Mouse (Mus musculus) brain, embryonic 18.5 days (tissue): Measurements from ENCODE around the gene Tex33.

Source experiments
- DNase-seq: peaks from one replicate; pipeline ENCODE4 v3.0.0-alpha.2; 2012; ENCODE audit warnings: low read depth, low spot score

Tex33 gene

DNA sequence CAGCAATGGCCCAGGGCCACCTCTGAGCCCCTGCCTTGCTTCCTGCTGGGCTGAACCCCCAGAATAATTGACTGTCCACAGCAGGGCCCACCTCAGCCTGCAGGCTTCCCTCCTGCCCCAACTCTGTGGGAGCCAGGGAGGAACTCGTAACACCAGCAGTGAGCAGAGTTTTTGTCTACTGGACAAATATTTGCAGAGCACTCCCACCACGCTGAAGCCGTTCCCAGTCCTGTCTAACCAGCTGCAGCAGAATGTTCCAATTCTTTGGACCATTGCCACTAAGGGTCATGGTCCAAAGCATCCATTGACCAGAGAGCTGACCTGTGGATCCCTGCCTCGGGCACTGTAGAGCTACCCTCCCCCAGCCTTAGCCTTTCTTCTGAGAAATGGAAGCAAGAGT is 21.2 kb upstream of the Tex33 start:
- DNase-seq: no peak

- DNase-seq: no peak
Observed at GRCm38 (mm10) chr15:78414157-78414556, 18.4 kb upstream of the Tex33 start.

DNA sequence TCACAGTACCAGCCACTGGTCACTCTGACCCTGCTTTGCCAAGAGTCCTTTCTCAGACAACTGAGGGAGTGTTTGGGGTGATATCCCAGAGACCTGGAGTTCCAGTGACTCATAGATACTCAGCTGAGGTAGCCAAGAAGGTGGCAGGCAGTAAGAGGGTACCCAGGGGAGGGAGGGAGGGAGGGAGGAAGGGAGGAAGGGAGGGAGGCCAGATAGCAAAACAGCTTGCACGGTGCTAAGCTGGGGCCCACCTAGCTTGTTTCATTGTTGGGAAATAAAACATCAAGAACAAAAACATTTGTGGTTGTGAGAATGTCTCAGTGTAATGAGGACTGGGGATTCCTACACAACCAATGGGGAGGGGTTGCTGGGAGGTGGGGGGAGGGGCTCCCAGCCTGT is 18.0 kb upstream of the Tex33 start:
- DNase-seq: no peak

DNA sequence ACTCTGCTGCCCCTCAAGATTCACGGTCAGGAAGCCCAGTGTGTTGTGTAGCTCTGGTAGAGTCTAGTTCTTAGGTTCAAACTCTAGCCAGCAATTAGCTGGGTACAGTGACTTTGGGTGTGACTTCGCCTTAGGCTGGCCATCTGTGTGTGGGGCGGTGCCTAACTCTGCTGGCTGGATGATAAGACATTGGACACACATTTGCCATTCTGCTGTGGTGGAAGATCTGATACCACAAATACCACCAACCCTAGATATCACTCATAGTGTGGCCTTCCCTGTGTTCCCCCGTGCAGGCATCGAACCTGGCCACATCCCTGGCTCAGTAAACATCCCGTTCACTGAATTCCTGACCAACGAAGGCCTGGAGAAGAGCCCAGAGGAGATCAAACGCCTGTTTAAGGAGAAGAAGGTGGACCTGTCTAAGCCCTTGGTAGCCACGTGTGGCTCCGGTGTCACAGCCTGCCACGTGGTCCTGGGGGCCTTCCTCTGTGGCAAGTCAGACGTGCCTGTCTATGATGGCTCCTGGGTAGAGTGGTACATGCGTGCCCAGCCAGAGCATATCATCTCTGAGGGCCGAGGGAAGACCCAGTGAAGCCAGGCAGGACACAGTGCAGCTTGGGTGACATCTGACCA is 17.5 kb upstream of the Tex33 start:
- no peak for DNase-seq

GRCm38 (mm10) chr15:78409570-78410052 is 13.9 kb upstream of the Tex33 start:
- DNase-seq: no peak

GRCm38 (mm10) chr15:78406293-78406934 is 10.7 kb upstream of the Tex33 start, which contains the start of gene Mpst:
Mpst (plus strand) TSS chr15:78406416.
- no peak for DNase-seq

- peak; percentile 82 for DNase-seq
Observed at GRCm38 (mm10) chr15:78405517-78406211, 10.0 kb upstream of the Tex33 start, which contains the start of gene Tst. Tst (minus strand) TSS chr15:78405907.

DNA sequence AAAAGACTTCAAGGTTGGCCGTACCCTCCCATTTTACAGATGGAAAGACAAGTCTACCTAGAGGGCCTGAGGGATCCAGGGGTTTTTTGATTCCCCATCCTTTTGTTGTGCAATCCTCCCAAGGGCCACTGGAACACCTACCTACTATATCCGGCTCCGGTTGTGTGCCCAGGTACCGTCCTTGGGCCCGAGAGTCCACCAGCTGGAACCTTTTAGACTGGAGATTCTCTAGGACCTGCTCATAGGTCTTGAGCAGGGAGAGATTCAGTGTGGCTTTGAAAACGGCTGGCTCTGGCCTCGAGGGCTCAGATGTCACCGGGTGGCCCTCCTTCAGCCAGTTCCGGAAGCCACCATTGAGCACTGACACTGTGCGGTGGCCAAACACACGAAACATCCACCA is 9.4 kb upstream of the Tex33 start:
- no peak for DNase-seq

DNA sequence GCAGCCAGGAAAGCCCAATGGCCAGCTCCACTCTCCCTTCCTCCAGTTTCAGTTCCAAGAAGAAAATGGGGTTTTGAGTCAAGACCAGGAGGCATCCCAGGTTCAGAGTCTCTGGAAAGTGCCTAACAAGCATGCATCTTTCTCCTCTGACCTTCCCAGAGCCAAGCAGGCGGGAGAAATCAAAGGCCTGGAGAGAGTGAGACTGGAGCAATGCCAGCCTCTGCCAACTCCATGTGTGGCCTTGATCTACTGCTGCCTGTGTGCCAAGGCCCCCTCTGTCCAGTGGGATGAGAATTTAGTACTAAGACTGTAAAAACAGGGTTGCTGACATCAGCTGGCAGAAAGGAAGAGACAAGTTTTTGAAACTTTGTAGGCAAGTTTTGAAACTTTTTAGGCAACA is 8.2 kb upstream of the Tex33 start:
- DNase-seq: no peak

GRCm38 (mm10) chr15:78403301-78403741 is 7.6 kb upstream of the Tex33 start:
- DNase-seq: no peak

DNA sequence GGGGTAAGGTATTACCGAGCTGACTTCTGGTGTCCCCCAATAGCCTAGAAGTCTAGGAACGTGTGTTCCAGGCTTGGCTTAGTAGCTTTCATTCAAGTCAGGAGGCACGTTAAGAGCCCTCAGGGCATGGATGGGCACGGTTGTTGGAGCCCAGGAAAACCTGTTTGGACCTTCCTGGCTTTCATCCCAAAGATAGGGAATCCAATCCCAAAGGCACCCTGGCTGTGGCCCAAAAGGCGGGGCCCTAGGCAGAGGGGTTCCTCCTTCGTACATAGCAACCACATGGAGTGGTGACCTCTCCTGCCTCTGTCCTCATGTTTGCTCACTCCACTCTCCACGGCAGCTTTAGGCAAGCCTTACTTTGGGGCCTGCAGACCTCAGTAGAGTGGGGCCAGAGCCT is 6.7 kb upstream of the Tex33 start:
- no peak for DNase-seq

GRCm38 (mm10) chr15:78401921-78402320 is 6.2 kb upstream of the Tex33 start:
- DNase-seq: no peak

DNA sequence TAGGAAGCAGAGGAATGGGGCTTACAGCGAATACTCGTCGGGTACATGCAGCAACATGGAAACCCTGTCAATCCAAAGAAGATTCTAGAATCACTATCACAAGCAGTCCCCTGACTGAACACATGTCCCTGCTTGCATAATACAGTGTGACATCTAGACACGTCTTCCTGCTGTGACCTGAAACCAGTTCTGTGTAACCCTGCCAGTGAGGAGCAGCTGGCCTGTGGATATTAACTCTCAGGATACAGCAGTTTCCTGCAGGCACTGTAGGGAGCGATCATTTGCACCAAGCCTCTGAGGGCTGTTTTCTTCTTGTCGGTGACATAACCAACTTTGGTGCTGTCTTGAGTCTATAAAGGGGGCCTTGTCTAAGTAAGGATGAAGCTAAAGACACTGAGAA is 5.6 kb upstream of the Tex33 start:
- DNase-seq: no peak

- no peak for DNase-seq
Observed at GRCm38 (mm10) chr15:78390855-78391254, 4.9 kb downstream of the Tex33 start.

GRCm38 (mm10) chr15:78385564-78385963 is 10.1 kb downstream of the Tex33 start:
- no peak for DNase-seq

GRCm38 (mm10) chr15:78384220-78385116 is 11.2 kb downstream of the Tex33 start:
- DNase-seq: no peak

DNA sequence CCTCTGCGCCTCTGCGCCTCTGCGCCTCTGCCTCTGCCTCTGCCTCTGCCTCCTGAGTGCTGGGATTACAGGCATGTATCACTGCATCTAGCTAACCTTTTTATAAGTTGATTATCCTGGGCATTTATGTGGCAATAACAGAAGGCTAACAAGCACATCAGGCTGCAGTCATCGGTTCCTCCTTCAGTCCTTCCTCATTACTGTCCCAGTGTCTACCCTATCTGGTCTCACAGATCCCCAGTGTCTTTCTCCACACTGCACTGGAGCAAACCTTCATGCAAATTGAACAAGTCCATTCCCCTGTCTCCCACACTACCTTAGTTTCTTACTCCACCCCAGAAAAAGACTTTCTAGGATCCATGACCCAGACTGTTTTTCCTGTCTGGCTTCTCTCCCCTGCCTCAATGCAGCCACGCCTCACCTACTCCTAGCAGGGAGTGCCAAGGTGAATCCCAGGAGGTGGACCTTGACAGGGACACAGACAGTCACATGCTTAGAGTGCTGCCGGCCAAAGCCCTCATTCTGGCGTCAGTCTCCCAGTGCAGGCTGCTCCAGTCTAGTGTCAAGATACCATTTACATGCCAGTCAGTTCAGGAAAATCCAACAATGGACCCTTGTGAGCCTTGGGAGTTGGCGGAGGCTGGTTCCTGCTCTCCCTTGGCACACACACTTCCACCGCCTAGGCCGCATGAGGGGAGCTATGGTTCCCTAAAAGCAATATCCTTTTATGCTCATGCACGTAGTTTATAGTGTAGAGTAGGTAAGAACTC is 12.1 kb downstream of the Tex33 start:
- DNase-seq: no peak

GRCm38 (mm10) chr15:78382115-78382514 is 13.6 kb downstream of the Tex33 start:
- no peak for DNase-seq

- DNase-seq: no peak
Observed at GRCm38 (mm10) chr15:78380741-78381140, 15.0 kb downstream of the Tex33 start.

- DNase-seq: no peak
Observed at GRCm38 (mm10) chr15:78380208-78380607, 15.5 kb downstream of the Tex33 start.

GRCm38 (mm10) chr15:78378556-78378955 is 17.2 kb downstream of the Tex33 start:
- no peak for DNase-seq
